Mouse (Mus musculus) spleen, adult 12 weeks (tissue): Measurements from ENCODE around the gene Pctp.

Source experiments
- DNase-seq: peaks from one replicate; pipeline ENCODE4 v3.0.0; 2022; ENCODE audit warnings: low spot score

The Pctp gene

GRCm38 (mm10) chr11:90002231-90002986 is at the start of gene Pctp:
Gene Pctp (minus strand): TSS chr11:90002894.
- DNase-seq, result peak; percentile 58

GRCm38 (mm10) chr11:90050016-90050415 is 47.3 kb upstream of the Pctp start:
- no peak for DNase-seq

GRCm38 (mm10) chr11:90047271-90047670 is 44.6 kb upstream of the Pctp start:
- DNase-seq, result no peak

GRCm38 (mm10) chr11:90046211-90046610 is 43.5 kb upstream of the Pctp start:
- DNase-seq, result no peak

GRCm38 (mm10) chr11:90044459-90044858 is 41.8 kb upstream of the Pctp start:
- DNase-seq, result no peak

GRCm38 (mm10) chr11:90038022-90038421 is 35.3 kb upstream of the Pctp start:
- no peak for DNase-seq

- no peak for DNase-seq
Measured at GRCm38 (mm10) chr11:90036416-90036815, 33.7 kb upstream of the Pctp start.

- DNase-seq, result no peak
Measured at GRCm38 (mm10) chr11:90035532-90035931, 32.8 kb upstream of the Pctp start.

- no peak for DNase-seq
Measured at GRCm38 (mm10) chr11:90034646-90035045, 32.0 kb upstream of the Pctp start.

- no peak for DNase-seq
Measured at GRCm38 (mm10) chr11:90033442-90033841, 30.7 kb upstream of the Pctp start.

- DNase-seq, result no peak
Measured at GRCm38 (mm10) chr11:90032807-90033206, 30.1 kb upstream of the Pctp start.

- DNase-seq, result no peak
Measured at GRCm38 (mm10) chr11:90031076-90031475, 28.4 kb upstream of the Pctp start.

GRCm38 (mm10) chr11:90030557-90030956 is 27.9 kb upstream of the Pctp start:
- DNase-seq, result no peak

- DNase-seq, result no peak
Measured at GRCm38 (mm10) chr11:90029841-90030398, 27.2 kb upstream of the Pctp start, which contains the start of gene Tmem100. Gene Tmem100 (plus strand): TSS chr11:90030348.

- DNase-seq, result peak; percentile 2
Measured at GRCm38 (mm10) chr11:90029354-90029753, 26.7 kb upstream of the Pctp start.

GRCm38 (mm10) chr11:90028746-90029145 is 26.1 kb upstream of the Pctp start:
- DNase-seq, result no peak

- no peak for DNase-seq
Measured at GRCm38 (mm10) chr11:90027216-90027615, 24.5 kb upstream of the Pctp start.

GRCm38 (mm10) chr11:90026802-90027174 is 24.1 kb upstream of the Pctp start:
- DNase-seq, result no peak

GRCm38 (mm10) chr11:90025891-90026801 is 23.5 kb upstream of the Pctp start:
- DNase-seq, result no peak

GRCm38 (mm10) chr11:90019161-90019560 is 16.5 kb upstream of the Pctp start:
- no peak for DNase-seq

- DNase-seq, result no peak
Measured at GRCm38 (mm10) chr11:90015281-90015680, 12.6 kb upstream of the Pctp start.

GRCm38 (mm10) chr11:90013657-90014056 is 11.0 kb upstream of the Pctp start:
- no peak for DNase-seq
